Mouse (Mus musculus): ENCODE results near the gene Xab2. TPM values are rescaled to one million over a fixed set of nuclear protein-coding genes. Genes with fewer than 3 reads are reported as not detected.
A peak's percentile ranks its signal among the peaks of the same experiment; 100 is the strongest.

Xab2 gene
- polyA plus RNA-seq (2012; rRNA removed) = 18.1 and 44.3 TPM in 2 replicates

GRCm38 (mm10) chr8:3621199-3621970 lies at the start of gene Xab2, which contains the start of gene Pet100:
Gene Xab2, minus strand, starts transcription at chr8:3621316.
Gene Pet100, plus strand, starts transcription at chr8:3621548.
- WGBS = under 1% methylated on average over 37 of the region's 37 CpGs
- peak within 1 kb of the TSS; percentile 73 for H3K4me3 ChIP-seq (ENCODE audit: low read depth, low read length)
- H3K27me3 ChIP-seq (ENCODE audit: control insufficient read depth, insufficient read depth, low read length) = no peaks in the 10 kb centered on the region
- H3K27ac ChIP-seq (ENCODE audit: insufficient read depth, low read depth, low read length) = no peak within 1 kb of the TSS
- peaks cover 6% of the 10 kb centered on the region; the same call in 1 of the 2 replicates for H3K4me1 ChIP-seq (ENCODE audit: control insufficient read depth, insufficient read depth, insufficient read length, low read length)
- TF ChIP-seq POLR2A (IDR thresholded peaks at IDR 0.05; ENCODE audit: low read depth, low read length) (peak; percentile 44; the same call in 1 of the 2 replicates), CTCF (IDR thresholded peaks at IDR 0.05; ENCODE audit: extremely low read depth, insufficient read length, insufficient replicate concordance, low read depth, low read length) (no peak)
- peaks cover 18% of the 10 kb centered on the region for H3K36me3 ChIP-seq (ENCODE audit: control insufficient read depth, insufficient read depth, low read length)

GRCm38 (mm10) chr8:3670388-3670787 lies 49.3 kb upstream of the Xab2 start:
- H3K36me3 ChIP-seq (ENCODE audit: control insufficient read depth, insufficient read depth, low read length) = no peaks in the 10 kb centered on the region
- 60% methylated on average over 2 of the region's 2 CpGs for WGBS

GRCm38 (mm10) chr8:3665507-3665906 lies 44.4 kb upstream of the Xab2 start, which contains the start of gene Mcemp1:
Gene Mcemp1, plus strand, starts transcription at chr8:3665754.
- H3K27me3 ChIP-seq (ENCODE audit: control insufficient read depth, insufficient read depth, low read length) = no peaks in the 10 kb centered on the region
- peak within 1 kb of the TSS; percentile 9; the same call in 1 of the 2 replicates for H3K27ac ChIP-seq (ENCODE audit: insufficient read depth, low read depth, low read length)
- no peak within 1 kb of the TSS for H3K4me3 ChIP-seq (ENCODE audit: low read depth, low read length)

More at GRCm38 (mm10) chr8:3670388-3670787, 49.3 kb upstream of the Xab2 start:
- TF ChIP-seq POLR2A (IDR thresholded peaks at IDR 0.05; ENCODE audit: low read depth, low read length) = no peak
- no peak for TF ChIP-seq CTCF (IDR thresholded peaks at IDR 0.05; ENCODE audit: extremely low read depth, insufficient read length, insufficient replicate concordance, low read depth, low read length)
- Histone ChIP-seq H3K27me3 (ENCODE audit: control insufficient read depth, insufficient read depth, low read length) (no peaks in the 10 kb centered on the region), H3K27ac (ENCODE audit: insufficient read depth, low read depth, low read length) (no peak overlapping the region), H3K4me3 (ENCODE audit: low read depth, low read length) (no peak overlapping the region), H3K4me1 (ENCODE audit: control insufficient read depth, insufficient read depth, insufficient read length, low read length) (peaks cover 2% of the 10 kb centered on the region; the same call in 1 of the 2 replicates)

GRCm38 (mm10) chr8:3664405-3664804 lies 43.3 kb upstream of the Xab2 start:
- Histone ChIP-seq H3K4me3 (ENCODE audit: low read depth, low read length) (no peak overlapping the region), H3K27ac (ENCODE audit: insufficient read depth, low read depth, low read length) (peak overlapping the region; percentile 9; the same call in 1 of the 2 replicates)
- 39% methylated on average over 5 of the region's 5 CpGs for WGBS

More at GRCm38 (mm10) chr8:3665507-3665906, 44.4 kb upstream of the Xab2 start, which contains the start of gene Mcemp1:
- TF ChIP-seq CTCF (IDR thresholded peaks at IDR 0.05; ENCODE audit: extremely low read depth, insufficient read length, insufficient replicate concordance, low read depth, low read length) (no peak), POLR2A (IDR thresholded peaks at IDR 0.05; ENCODE audit: low read depth, low read length) (no peak)
- Histone ChIP-seq H3K36me3 (ENCODE audit: control insufficient read depth, insufficient read depth, low read length) (no peaks in the 10 kb centered on the region), H3K4me1 (ENCODE audit: control insufficient read depth, insufficient read depth, insufficient read length, low read length) (no peaks in the 10 kb centered on the region)
- WGBS = 59% methylated on average over 6 of the region's 6 CpGs

GRCm38 (mm10) chr8:3660889-3661288 lies 39.8 kb upstream of the Xab2 start:
- 59% methylated on average over 8 of the region's 8 CpGs for WGBS
- Histone ChIP-seq H3K36me3 (ENCODE audit: control insufficient read depth, insufficient read depth, low read length) (no peaks in the 10 kb centered on the region), H3K27me3 (ENCODE audit: control insufficient read depth, insufficient read depth, low read length) (no peaks in the 10 kb centered on the region), H3K4me3 (ENCODE audit: low read depth, low read length) (no peak overlapping the region), H3K4me1 (ENCODE audit: control insufficient read depth, insufficient read depth, insufficient read length, low read length) (no peaks in the 10 kb centered on the region), H3K27ac (ENCODE audit: insufficient read depth, low read depth, low read length) (no peak overlapping the region)
- TF ChIP-seq CTCF (IDR thresholded peaks at IDR 0.05; ENCODE audit: extremely low read depth, insufficient read length, insufficient replicate concordance, low read depth, low read length) (no peak), POLR2A (IDR thresholded peaks at IDR 0.05; ENCODE audit: low read depth, low read length) (no peak)

More at GRCm38 (mm10) chr8:3664405-3664804, 43.3 kb upstream of the Xab2 start:
- TF ChIP-seq POLR2A (IDR thresholded peaks at IDR 0.05; ENCODE audit: low read depth, low read length) (no peak), CTCF (IDR thresholded peaks at IDR 0.05; ENCODE audit: extremely low read depth, insufficient read length, insufficient replicate concordance, low read depth, low read length) (no peak)
- H3K4me1 ChIP-seq (ENCODE audit: control insufficient read depth, insufficient read depth, insufficient read length, low read length) = no peaks in the 10 kb centered on the region
- no peaks in the 10 kb centered on the region for H3K36me3 ChIP-seq (ENCODE audit: control insufficient read depth, insufficient read depth, low read length)
- no peaks in the 10 kb centered on the region for H3K27me3 ChIP-seq (ENCODE audit: control insufficient read depth, insufficient read depth, low read length)

- TF ChIP-seq CTCF (IDR thresholded peaks at IDR 0.05; ENCODE audit: extremely low read depth, insufficient read length, insufficient replicate concordance, low read depth, low read length) (no peak), POLR2A (IDR thresholded peaks at IDR 0.05; ENCODE audit: low read depth, low read length) (no peak)
- WGBS = 19% methylated on average over 7 of the region's 7 CpGs
- no peak overlapping the region for H3K27ac ChIP-seq (ENCODE audit: insufficient read depth, low read depth, low read length)
- H3K36me3 ChIP-seq (ENCODE audit: control insufficient read depth, insufficient read depth, low read length) = no peaks in the 10 kb centered on the region
- H3K4me1 ChIP-seq (ENCODE audit: control insufficient read depth, insufficient read depth, insufficient read length, low read length) = no peaks in the 10 kb centered on the region
- H3K27me3 ChIP-seq (ENCODE audit: control insufficient read depth, insufficient read depth, low read length) = no peaks in the 10 kb centered on the region
- H3K4me3 ChIP-seq (ENCODE audit: low read depth, low read length) = no peak overlapping the region
These were observed 35.7 kb upstream of the Xab2 start for GRCm38 (mm10) chr8:3656725-3657381.

GRCm38 (mm10) chr8:3655526-3655925 lies 34.4 kb upstream of the Xab2 start, which contains the start of gene Retn:
Gene Retn, plus strand, starts transcription at chr8:3655770.
- no peaks in the 10 kb centered on the region for H3K27me3 ChIP-seq (ENCODE audit: control insufficient read depth, insufficient read depth, low read length)
- H3K4me3 ChIP-seq (ENCODE audit: low read depth, low read length) = no peak within 1 kb of the TSS
- 60% methylated on average over 3 of the region's 3 CpGs for WGBS
- no peak for TF ChIP-seq CTCF (IDR thresholded peaks at IDR 0.05; ENCODE audit: extremely low read depth, insufficient read length, insufficient replicate concordance, low read depth, low read length)
- TF ChIP-seq POLR2A (IDR thresholded peaks at IDR 0.05; ENCODE audit: low read depth, low read length) = no peak
- no peak within 1 kb of the TSS for H3K27ac ChIP-seq (ENCODE audit: insufficient read depth, low read depth, low read length)
- no peaks in the 10 kb centered on the region for H3K36me3 ChIP-seq (ENCODE audit: control insufficient read depth, insufficient read depth, low read length)
- no peaks in the 10 kb centered on the region for H3K4me1 ChIP-seq (ENCODE audit: control insufficient read depth, insufficient read depth, insufficient read length, low read length)

Data from small intestine, adult 2 months (tissue).